Mouse (Mus musculus) embryonic stem cell, embryonic (primary cell): ENCODE measurements around the gene Tube1.

ENCODE experiments used
- CTCF ChIA-PET, 4 experiments: fragments of 300-600 bp in 2 of 4; fragments of 350-600 bp in 2 of 4; sonication (Branson Sonifier 250); formaldehyde crosslinking; loops; one replicate each; lab custom pipeline; 2022; ENCODE audit warnings: inconsistent platforms in 2 of 4; lab: Charles Lee
- POLR2A ChIA-PET, 4 experiments: fragments of 300-600 bp in 2 of 4; fragments of 350-600 bp in 2 of 4; sonication (Branson Sonifier 250); formaldehyde crosslinking; loops; one replicate each; lab custom pipeline; 2022; ENCODE audit warnings: antibody characterized with exemption in 4 of 4, inconsistent platforms in 1 of 4; lab: Charles Lee

Gene Tube1

GRCm38 (mm10) chr10:39158306-39158705, 24.5 kb downstream of the Tube1 start:
- ChIA-PET POLR2A (interaction anchor here in 2 of 4 experiments (0.7 to 2.6 kb wide), 5 partner anchors 12 to 527 kb away, joined by 3 to 8 read pairs (median 4); no protein-coding TSS in a partner anchor), CTCF (interaction anchor here in 3 of 4 experiments (0.6 to 1.5 kb wide), 6 partner anchors 12 to 1246 kb away, joined by 3 to 7 read pairs (median 4); no protein-coding TSS in a partner anchor)

GRCm38 (mm10) chr10:39161406-39161805, 27.6 kb downstream of the Tube1 start:
- ChIA-PET CTCF (interaction anchor here in 3 of 4 experiments (0.7 to 1.7 kb wide), 3 partner anchors 9 to 164 kb away, joined by 3 to 6 read pairs (median 4); no protein-coding TSS in a partner anchor), POLR2A (interaction anchor here in 1 of 4 experiments (0.6 to 0.7 kb wide), 2 partner anchors 180 to 1086 kb away, joined by 3 to 4 read pairs; no protein-coding TSS in a partner anchor)

GRCm38 (mm10) chr10:39162666-39163484, 29.1 kb downstream of the Tube1 start:
- ChIA-PET CTCF (interaction anchor here in 3 of 4 experiments (0.7 to 1.5 kb wide), 6 partner anchors 20 to 625 kb away, joined by 3 to 6 read pairs (median 4); no protein-coding TSS in a partner anchor), POLR2A (interaction anchor here in 2 of 4 experiments (0.6 to 1.5 kb wide), 3 partner anchors 29 to 77 kb away, joined by 3 to 5 read pairs (median 3); partner anchors contain the start of genes Fam229b (in 1 of the 2) and Tube1 (in 1 of the 2))

GRCm38 (mm10) chr10:39163694-39164093, 29.9 kb downstream of the Tube1 start, which contains the start of gene Ccn6:
Gene Ccn6 (minus strand): TSS chr10:39163794.
- ChIA-PET CTCF (interaction anchor here in 3 of 4 experiments (0.7 to 1.5 kb wide), 4 partner anchors 21 to 356 kb away, joined by 3 to 4 read pairs (median 3); no protein-coding TSS in a partner anchor), POLR2A (interaction anchor here in 1 of 4 experiments (1.5 kb wide), 1 partner anchor 30 kb away, joined by 5 read pairs; the partner anchor contains the start of genes Fam229b and Tube1)

- ChIA-PET CTCF (no interaction called here), POLR2A (interaction anchor here in 1 of 4 experiments (0.6 to 1.5 kb wide), 3 partner anchors 284 to 743 kb away, joined by 3 read pairs; no protein-coding TSS in a partner anchor)
Observed at GRCm38 (mm10) chr10:39165632-39166115, 31.9 kb downstream of the Tube1 start.

- CTCF ChIA-PET = no interaction called here
- POLR2A ChIA-PET = no interaction called here
Observed at GRCm38 (mm10) chr10:39167611-39168010, 33.8 kb downstream of the Tube1 start.

GRCm38 (mm10) chr10:39169642-39170041, 35.9 kb downstream of the Tube1 start:
- CTCF ChIA-PET = interaction anchor here (0.5 to 4.2 kb wide), 54 partner anchors 8 to 1080 kb away, joined by 3 to 59 read pairs (median 6); partner anchors contain the start of genes Fam229b (in 2 of the 4), Tube1 (in 2 of the 4), Mfsd4b2 (in 1 of the 4) and Mfsd4b3 (in 1 of the 4)
- POLR2A ChIA-PET = interaction anchor here in 3 of 4 experiments (0.5 to 2.5 kb wide), 13 partner anchors 11 to 1043 kb away, joined by 3 to 10 read pairs (median 3); partner anchors contain the start of genes Fam229b (in 1 of the 3) and Tube1 (in 1 of the 3)

- CTCF ChIA-PET = interaction anchor here (0.5 to 4.2 kb wide), 87 partner anchors 9 to 1079 kb away, joined by 3 to 59 read pairs (median 4); partner anchors contain the start of genes Fam229b (in 2 of the 4), Tube1 (in 2 of the 4), Mfsd4b2 (in 1 of the 4) and Mfsd4b3 (in 1 of the 4)
- POLR2A ChIA-PET = interaction anchor here in 3 of 4 experiments (0.5 to 2.5 kb wide), 21 partner anchors 11 to 1042 kb away, joined by 3 to 10 read pairs (median 4); partner anchors contain the start of genes Fam229b (in 1 of the 3) and Tube1 (in 1 of the 3)
Observed at GRCm38 (mm10) chr10:39170181-39170580, 36.4 kb downstream of the Tube1 start.

- ChIA-PET POLR2A (interaction anchor here in 3 of 4 experiments (0.6 to 2.5 kb wide), 24 partner anchors 11 to 1084 kb away, joined by 3 to 10 read pairs (median 4); no protein-coding TSS in a partner anchor), CTCF (interaction anchor here (0.5 to 4.2 kb wide), 97 partner anchors 9 to 1079 kb away, joined by 3 to 59 read pairs (median 4); partner anchors contain the start of genes Fam229b (in 2 of the 4), Tube1 (in 2 of the 4), Mfsd4b2 (in 1 of the 4) and Mfsd4b3 (in 1 of the 4))
Observed at GRCm38 (mm10) chr10:39170706-39171105, 36.9 kb downstream of the Tube1 start.

- ChIA-PET POLR2A (interaction anchor here in 3 of 4 experiments (0.6 to 2.5 kb wide), 21 partner anchors 11 to 1083 kb away, joined by 3 to 10 read pairs (median 4); no protein-coding TSS in a partner anchor), CTCF (interaction anchor here (0.6 to 4.2 kb wide), 75 partner anchors 8 to 1078 kb away, joined by 3 to 59 read pairs (median 4); partner anchors contain the start of genes Fam229b (in 1 of the 4), Mfsd4b3 (in 1 of the 4) and Tube1 (in 1 of the 4))
Observed at GRCm38 (mm10) chr10:39171134-39171533, 37.4 kb downstream of the Tube1 start.

- CTCF ChIA-PET = interaction anchor here (0.7 to 4.2 kb wide), 46 partner anchors 8 to 1078 kb away, joined by 3 to 59 read pairs (median 5); no protein-coding TSS in a partner anchor
- POLR2A ChIA-PET = interaction anchor here in 2 of 4 experiments (0.6 to 2.5 kb wide), 14 partner anchors 10 to 1082 kb away, joined by 3 to 8 read pairs (median 3); partner anchors contain the start of gene Rev3l (in 1 of the 2)
Observed at GRCm38 (mm10) chr10:39171603-39172539, 38.1 kb downstream of the Tube1 start.

GRCm38 (mm10) chr10:39172540-39172931, 38.8 kb downstream of the Tube1 start:
- ChIA-PET CTCF (interaction anchor here in 3 of 4 experiments (0.7 to 4.2 kb wide), 7 partner anchors 227 to 1040 kb away, joined by 3 to 59 read pairs (median 5); no protein-coding TSS in a partner anchor), POLR2A (interaction anchor here in 2 of 4 experiments (0.7 to 1.6 kb wide), 4 partner anchors 9 to 559 kb away, joined by 3 to 4 read pairs (median 3); partner anchors contain the start of gene Rev3l (in 1 of the 2))

- CTCF ChIA-PET = interaction anchor here (0.5 to 4.2 kb wide), 7 partner anchors 12 to 1040 kb away, joined by 3 to 59 read pairs (median 5); no protein-coding TSS in a partner anchor
Observed at GRCm38 (mm10) chr10:39173077-39173476, 39.3 kb downstream of the Tube1 start.

GRCm38 (mm10) chr10:39176981-39177380, 43.2 kb downstream of the Tube1 start:
- CTCF ChIA-PET = no interaction called here
- POLR2A ChIA-PET = no interaction called here

More at GRCm38 (mm10) chr10:39173077-39173476, 39.3 kb downstream of the Tube1 start:
- POLR2A ChIA-PET = interaction anchor here in 3 of 4 experiments (0.8 to 1.6 kb wide), 5 partner anchors 9 to 559 kb away, joined by 3 to 4 read pairs (median 3); partner anchors contain the start of gene Rev3l (in 1 of the 3)

GRCm38 (mm10) chr10:39184864-39185544, 51.2 kb downstream of the Tube1 start:
- ChIA-PET CTCF (interaction anchor here in 1 of 4 experiments (0.6 kb wide), 1 partner anchor 12 kb away, joined by 3 read pairs; no protein-coding TSS in a partner anchor), POLR2A (no interaction called here)
